Mouse (Mus musculus) mouse embryonic stem cell (cell line): ENCODE data around the gene Tmem136.

Source experiments
- in situ Hi-C, 2 experiments: fragments of 300-500 bp; cut with MboI; formaldehyde crosslinking; loops; 1 replicate in 1 of 2; 3 replicates in 1 of 2; pipeline ENCODE4 v1.14.3; 2019 to 2020; ENCODE audit warnings: low sequenced_read_pairs in 2 of 2, low pct_unique_long_range_greater_than_20kb in 1 of 2, mixed read lengths in 1 of 2; ENCODE audit not compliant: unreplicated experiment in 1 of 2

Tmem136 gene

DNA sequence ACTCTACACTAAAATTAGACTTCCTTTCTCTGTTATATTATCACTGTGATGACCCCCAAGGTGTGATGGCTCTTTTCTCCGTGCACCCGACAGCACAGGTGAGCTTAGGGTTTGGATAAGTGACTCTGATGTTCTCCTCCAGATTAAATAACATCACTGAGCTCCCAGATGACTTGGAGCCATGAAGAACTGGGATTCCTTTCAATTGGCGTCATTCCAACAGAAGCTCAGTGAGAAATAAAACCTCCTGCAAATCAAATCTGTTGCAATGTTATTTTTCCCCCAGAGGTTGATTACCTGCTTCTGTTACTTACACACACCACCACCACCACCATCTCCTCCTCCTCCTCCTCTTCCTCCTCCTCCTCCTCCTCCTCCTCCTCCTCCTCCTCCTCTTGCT is 22.6 kb downstream of the Tmem136 start:
- in situ Hi-C loops: no loop called here

DNA sequence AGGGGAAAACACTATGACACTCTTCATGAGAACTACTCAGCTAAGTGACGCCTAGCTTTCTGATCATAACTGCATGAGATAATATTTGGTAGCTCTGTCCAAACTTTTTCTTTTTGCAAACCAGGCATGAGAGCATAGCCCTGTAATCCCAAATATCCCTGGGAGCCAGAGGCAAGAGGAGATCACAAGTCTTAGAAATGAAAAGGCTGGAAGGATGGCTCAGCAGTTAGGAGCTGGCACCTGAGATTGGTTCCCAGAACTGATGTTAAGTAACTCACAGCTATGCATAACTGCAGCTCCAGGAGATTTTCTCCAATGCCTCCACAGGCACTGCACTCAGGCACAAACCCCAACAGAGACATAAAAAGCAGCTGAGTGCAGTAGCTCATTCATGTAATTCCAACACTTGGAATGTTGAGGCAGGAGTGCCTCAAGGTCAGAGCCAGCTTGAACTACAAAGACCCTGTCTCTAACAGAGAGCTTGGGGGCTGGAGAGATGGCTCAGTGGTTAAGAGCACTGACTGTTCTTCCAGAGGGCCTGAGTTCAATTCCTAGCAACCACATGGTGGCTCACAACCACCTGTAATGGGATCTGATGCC is 30.6 kb downstream of the Tmem136 start:
- in situ Hi-C loops: no loop called here

DNA sequence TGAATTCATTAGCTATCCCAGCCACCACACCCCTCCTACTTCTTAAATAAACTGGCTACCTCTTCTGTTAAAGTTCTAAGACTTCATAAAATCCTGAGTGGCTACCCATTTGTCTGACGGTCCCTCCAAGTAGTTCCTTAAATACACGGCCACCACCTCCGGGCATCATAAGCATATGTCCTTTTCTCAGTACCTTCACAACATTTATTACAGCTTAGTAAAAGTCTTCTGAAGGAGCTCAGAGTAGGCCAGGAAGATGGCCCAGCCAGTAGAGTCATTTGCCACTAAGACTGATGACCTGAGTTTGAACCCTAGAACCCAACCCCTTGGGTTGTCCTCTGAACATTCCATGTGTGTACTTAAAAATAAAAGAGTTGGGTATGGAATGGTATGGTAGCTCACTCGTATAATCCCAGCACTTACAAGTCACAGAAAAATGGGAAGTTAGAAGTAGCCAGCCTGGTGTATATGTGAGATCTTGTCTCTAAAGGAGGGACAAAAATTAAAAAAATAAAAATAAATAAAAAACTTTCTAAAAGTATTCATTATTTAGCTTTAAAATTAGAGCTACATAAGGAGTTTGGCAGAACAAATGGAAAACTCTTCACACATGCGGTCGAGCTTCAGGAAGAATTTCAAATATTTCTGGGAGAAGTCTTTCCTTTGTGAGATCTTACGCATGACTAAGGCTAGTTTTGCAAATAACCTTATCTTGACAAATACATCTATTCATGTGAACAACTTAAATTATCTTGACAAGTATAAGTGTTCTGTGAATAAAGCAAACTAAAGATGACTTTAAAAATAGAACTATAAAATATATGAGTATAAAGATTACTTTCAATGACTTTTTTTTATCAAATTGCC is 31.6 kb downstream of the Tmem136 start:
- in situ Hi-C loops: no loop called here

DNA sequence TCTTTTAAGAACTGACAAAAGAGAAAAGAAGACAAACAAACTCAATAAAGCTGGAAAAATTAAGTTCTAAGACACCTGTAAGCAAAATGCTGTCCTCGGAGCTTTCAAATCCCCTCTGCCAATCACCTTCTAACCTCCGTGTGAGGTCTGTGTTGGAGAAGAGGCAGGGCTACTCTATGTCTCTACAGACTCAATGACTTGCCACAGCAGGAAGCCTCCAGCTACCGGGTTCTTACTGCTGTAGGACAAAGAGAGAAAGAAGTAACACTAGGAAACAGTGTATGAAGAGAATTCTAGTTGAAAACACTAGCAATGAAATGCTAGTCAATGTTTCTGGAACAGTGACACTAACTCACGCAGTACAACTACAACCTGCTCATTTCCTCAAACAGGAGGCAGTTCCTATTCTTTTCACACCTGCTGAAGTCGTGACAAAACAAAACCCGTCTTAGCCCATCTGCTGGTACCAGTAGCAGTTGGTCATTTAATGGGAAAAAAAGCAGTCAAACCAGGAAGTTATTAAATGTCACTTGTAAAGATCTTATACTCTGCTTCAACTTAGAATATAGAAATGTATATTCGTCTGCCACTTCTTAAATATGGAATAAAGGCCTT is 32.8 kb downstream of the Tmem136 start:
- in situ Hi-C loops: no loop called here

DNA sequence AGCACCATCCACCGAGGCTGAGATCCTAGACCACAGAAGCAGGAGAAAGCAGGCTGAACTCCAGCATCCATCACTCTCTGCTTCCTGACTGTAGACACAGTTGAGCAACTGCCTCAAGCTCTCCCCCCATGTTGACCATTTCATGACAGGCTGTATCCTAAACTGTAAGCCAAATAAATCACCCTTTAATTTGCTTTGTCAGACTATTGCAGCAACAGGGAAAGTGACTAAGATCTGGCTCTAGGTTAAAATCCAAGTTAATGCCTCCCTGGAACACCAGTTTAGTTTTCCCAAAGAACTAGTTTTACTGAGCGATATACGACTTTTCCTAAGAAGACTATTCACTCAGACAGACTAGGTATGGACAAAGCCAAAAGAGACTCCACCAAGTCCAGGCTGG is 37.7 kb downstream of the Tmem136 start:
- in situ Hi-C loops: no loop called here

DNA sequence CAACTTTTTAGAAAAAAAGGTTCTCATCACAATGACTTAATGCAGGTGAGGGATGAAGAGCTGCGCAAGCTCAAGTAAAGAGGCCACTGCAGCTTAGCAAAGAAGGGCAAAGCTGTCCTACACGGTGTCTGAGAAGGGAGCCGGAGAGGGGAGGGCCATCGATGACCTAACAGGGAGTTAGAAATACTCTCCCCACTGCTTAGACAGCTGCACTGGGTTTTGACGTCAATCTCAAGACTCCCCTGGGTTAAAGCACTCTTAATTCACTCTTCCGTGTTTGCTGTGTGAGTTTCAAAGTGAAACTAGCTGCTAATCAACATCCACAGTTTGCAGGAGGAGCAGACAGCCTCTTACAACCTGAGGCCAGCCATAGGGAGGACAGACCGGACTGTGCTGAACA is 40.2 kb downstream of the Tmem136 start:
- in situ Hi-C loops: no loop called here

DNA sequence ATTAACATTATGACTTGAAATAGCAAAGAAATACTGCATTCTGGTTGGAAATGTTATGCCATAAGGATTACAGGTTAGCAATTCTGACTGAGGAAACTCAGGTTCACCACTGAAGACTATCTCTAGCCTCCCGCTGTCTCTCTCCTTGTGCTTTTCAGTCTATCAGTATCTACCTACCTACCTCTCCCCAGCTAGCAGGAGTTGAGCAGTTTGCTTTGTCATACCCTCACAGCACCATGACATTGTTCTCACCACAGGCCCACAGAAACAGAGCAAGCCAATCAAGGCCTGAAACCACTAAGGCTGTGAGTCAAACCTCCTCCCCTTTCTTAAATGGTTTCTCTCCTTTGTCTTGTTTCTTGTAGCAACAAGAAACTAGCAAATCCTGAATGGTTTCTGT is 41.8 kb downstream of the Tmem136 start:
- in situ Hi-C loops: no loop called here

DNA sequence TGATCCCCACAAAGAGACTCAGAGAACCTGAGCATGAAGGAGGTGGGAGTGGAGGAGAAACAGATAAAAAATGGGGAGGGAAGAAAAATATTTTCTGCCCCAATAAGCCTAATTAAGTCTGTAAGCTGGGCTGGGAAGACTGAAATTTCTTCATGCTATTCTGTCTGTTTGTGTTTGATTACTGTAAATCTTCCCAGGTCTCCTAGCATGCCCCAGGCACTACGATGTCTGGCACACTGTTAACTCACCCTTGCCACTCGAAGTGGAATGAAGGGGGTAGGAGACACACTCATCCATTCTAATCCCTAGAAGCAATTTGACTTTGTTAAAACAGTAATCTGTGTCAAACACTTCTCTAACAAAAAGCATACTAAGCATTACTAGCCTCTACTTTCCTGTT is 44.6 kb downstream of the Tmem136 start:
- in situ Hi-C loops: no loop called here

DNA sequence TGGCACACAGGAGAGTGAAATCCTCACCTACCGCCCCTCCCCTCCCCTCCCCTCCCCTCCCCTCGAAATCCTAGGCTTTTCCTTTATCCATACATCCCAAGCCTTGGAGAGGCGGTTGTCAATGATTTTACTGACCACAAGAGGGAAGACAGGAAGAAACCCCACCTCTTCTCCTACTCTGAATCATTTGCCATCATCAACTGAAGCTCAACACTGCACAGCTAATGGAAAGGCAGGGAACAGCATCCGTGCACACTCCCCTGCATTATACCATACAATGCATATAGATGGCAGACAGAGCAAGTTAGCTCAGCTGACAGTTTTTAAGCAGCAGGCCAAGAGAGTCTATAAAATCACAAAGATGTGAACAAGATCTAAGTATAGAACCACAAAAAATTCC is 45.2 kb downstream of the Tmem136 start:
- in situ Hi-C loops: no loop called here

DNA sequence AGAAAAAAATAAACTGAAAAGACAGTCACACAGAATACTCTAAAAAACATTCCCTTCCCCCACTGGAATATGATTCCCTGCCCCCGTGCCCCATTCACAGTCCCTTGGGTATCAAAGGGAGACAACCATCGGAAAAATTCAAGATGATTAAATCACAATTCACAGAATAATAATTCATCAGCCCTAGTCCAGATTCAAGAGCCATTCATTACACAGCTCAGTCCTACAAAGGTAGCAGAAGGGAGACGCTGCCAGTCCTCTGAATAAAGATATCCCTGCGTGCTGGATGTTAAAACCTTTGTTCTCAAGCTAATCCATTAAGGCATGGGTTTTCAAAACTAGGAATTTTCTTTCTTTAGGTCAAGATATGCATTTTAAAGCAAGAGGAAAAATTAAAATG is 45.8 kb downstream of the Tmem136 start:
- in situ Hi-C loops: no loop called here

DNA sequence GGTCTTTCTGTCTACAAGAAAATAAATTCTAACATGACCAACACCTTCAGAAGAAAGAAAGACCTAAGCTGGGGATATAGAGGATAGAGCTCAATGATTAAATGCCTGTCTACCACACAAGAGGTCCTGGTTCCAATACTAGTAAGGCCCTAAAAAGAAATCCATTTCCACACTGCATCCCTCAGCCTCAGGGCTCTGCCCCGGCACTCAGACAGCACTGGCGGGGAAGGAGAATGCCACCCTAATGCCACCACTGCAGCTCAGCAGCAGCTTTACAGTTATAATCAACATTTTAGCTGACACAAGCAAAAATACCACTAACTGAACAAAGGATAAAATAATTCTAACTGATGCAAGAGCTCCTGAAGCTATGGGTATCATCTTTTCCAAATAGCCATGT is 46.2 kb downstream of the Tmem136 start:
- in situ Hi-C loops: no loop called here

DNA sequence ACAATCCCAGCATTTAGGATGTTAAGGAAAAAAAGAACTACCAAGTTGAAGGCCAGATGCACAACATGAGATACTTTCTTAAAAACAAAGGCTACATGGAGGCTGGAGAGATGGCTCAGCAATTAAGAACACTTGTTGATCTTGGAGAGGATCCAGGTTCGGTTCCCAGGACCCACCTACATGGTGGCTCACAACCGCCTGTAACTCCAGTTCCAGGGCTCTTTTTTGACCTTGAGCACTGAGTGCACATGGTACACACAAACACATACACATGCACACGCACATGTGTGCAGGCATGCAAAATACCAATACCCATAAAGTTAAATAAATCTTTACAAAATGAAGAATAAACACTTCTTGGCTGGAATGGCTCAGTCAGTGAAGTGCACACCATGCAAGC is 48.5 kb downstream of the Tmem136 start:
- in situ Hi-C loops: no loop called here

DNA sequence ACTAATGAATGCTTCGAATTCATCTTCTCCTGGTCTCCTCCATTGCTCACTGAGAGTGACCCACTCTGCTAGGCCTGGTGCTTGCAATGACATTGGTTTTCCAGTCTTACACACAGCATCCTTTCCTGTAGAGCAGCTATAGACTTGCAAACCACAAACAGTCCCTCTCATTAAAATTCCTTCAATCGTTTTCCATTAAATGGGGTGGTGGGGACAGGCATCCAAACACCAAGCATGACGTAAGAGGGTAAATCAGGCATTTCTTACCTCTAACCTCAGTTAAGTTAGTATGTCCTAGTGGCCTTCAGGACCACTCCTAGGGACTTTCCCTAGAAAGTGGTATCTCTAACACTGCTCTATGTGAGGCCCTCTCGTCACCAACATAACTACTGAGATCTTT is 51.1 kb downstream of the Tmem136 start:
- in situ Hi-C loops: no loop called here

DNA sequence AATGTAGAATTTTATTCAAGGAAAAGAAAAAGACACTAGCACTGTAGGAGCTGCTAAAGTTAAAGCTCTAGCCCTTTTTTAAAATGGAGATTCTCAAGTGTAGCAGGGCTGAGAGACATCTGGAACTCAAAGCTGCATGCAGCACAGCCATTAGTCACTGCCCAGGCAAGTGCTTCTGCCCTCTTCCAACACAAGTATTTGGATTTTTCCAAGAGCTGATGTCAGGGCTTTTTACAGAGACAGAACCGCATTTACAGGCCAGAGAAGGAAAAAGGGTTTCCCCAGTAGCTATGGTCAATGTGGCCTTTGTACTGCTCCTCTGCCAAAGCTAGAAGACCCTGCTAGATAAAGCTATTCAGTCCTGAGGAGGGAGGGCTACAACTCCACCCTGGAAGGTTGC is 54.8 kb downstream of the Tmem136 start:
- in situ Hi-C loops: no loop called here
